Mouse (Mus musculus): ENCODE measurements around the gene Crtac1. TPM values are rescaled to one million over a fixed set of nuclear protein-coding genes. Genes with fewer than 3 reads are reported as not detected.

Crtac1 gene
- polyA plus RNA-seq, 1 experiment: 77.2 TPM

GRCm38 (mm10) chr19:42292106-42292505, 139.5 kb downstream of the Crtac1 start:
- no peak for DNase-seq (ENCODE audit: extremely low spot score in 1 of 2, low spot score in 1 of 2)

- peak in 1 of 2 experiments; percentile 56 for DNase-seq (ENCODE audit: extremely low spot score in 1 of 2, low spot score in 1 of 2)
Observed at GRCm38 (mm10) chr19:42290954-42291661, 140.5 kb downstream of the Crtac1 start.

DNA sequence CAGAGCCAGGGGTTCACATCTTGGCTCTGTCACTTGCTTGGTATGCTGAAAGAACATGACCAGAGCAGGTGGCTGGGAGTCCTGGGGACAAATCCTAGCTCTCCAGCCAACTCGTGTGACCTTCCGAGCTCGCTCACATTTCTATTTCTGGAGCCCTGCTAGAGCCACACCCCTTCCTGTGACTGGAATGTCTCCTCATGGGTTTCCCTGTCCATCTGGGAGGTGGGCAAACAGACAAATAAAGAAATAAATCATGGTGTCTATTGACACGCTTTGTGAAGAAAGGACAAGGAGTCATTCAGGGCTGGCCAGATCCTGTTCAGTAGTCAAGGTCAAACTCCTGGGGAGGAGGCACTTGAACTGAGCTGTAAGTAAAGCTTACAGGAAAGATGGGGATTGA, 143.2 kb downstream of the Crtac1 start:
- DNase-seq (ENCODE audit: extremely low spot score in 1 of 2, low spot score in 1 of 2): no peak

DNA sequence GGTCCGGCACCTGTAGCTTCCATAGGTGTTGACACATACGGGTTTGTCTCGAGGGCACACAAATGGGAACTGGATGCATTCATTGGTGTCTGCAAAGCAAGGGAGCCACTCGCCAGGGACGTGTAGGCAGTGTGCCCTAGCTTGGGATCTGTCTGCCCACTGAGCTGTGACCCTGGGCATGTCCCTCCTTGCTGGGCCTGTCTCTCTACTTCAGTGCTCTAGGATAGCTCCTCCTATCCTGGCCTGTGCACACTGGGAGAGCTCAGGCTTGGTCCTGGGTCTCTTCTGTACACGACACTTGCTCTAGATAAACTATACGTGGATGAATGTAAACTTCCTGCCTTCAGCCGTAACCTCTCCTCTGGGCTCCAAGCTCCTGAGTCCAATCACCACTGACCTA, 147.4 kb downstream of the Crtac1 start:
- DNase-seq (ENCODE audit: extremely low spot score in 1 of 2, low spot score in 1 of 2): no peak

- DNase-seq (ENCODE audit: extremely low spot score in 1 of 2, low spot score in 1 of 2): no peak
Observed at GRCm38 (mm10) chr19:42279611-42280010, 152.0 kb downstream of the Crtac1 start.

- no peak for DNase-seq (ENCODE audit: extremely low spot score in 1 of 2, low spot score in 1 of 2)
Observed at GRCm38 (mm10) chr19:42278461-42278860, 153.1 kb downstream of the Crtac1 start.

- no peak for DNase-seq (ENCODE audit: extremely low spot score in 1 of 2, low spot score in 1 of 2)
Observed at GRCm38 (mm10) chr19:42277288-42277687, 154.3 kb downstream of the Crtac1 start.

DNA sequence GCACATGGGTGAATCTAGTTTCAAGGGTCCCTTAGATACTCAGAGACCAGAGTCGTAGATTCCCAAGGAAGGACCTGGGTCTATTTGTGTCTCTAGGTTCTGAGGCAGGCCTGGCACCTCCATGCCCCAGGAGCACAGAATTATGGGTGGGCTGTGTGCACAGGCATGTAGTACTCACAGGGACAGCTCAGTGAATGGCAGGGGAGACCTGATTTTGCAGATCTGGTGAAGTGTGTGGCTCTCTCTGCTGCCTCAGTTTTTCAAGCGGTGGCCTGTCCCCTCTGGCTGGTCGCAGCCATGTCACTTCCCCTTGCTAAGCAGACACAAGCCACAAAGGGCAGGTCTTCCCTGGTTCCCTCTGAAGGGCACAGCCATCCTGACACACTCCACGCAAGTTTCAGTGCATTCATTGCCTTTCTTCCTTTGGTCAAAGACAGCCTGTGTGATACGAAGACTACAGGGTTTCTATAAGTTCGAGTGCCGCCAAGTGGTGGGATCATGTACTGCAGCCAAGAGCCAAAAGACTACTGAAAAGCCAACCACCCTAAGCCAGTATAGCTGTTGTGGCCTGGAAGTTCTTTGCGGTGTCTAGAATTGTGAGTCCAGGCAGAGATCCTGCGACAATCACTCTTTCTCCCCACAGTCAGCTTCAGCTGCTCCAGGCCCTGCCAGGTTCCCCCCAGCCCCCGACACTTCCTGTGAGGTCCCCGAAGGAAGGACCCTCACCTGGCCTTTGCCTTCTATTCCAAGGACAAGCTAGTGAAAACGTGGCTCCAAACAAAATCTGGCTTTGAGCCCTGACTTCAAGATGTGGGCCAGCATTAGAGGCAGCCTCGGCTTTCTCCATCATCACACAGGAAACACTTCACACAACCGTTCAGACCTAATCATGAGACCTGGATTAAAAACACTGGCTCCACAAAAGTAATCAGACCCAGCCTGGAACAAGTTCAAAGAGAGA, 159.3 kb downstream of the Crtac1 start:
- DNase-seq (ENCODE audit: extremely low spot score in 1 of 2, low spot score in 1 of 2): peak; percentile 82 to 97

DNA sequence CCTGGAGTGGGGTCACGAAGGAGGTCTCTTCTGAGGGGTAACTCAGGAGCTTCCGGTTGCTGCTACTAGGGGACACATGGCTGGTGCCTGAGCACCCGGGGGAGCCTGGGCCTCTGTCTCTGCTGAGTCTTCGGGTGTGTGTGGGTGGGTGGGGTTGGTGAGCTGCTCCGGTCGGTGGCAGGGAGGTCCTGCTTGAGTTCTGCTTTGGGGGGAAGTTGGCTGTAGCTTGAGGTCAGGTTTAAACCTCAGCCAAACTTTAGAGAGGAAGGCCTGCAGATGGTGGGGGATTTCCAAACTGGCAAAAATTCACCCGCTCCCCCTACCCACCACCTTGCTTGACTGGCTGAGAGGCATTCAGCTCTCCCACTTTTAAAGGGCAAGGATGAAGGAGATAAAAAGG, 160.4 kb downstream of the Crtac1 start:
- DNase-seq (ENCODE audit: extremely low spot score in 1 of 2, low spot score in 1 of 2): no peak

DNA sequence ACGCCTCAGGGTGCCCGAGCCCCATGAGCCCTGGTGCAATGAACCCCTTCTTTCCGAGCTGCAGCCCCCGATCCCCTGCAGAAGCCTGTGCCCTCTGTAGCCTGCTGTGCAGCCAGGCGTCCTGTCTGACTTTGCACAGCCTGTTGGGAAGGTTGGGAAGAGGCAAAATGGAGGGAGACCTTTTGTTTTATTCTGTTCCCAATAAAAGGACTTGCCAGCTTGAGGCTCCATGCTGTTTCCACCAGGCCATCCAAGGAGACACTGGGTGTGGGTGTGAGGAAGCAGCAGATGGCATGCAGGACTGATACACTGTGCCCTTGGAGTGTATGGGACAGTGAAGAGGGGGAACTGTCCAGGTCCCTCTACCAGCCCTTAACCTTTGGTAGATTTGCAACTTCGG, 161.5 kb downstream of the Crtac1 start:
- no peak for DNase-seq (ENCODE audit: extremely low spot score in 1 of 2, low spot score in 1 of 2)

DNA sequence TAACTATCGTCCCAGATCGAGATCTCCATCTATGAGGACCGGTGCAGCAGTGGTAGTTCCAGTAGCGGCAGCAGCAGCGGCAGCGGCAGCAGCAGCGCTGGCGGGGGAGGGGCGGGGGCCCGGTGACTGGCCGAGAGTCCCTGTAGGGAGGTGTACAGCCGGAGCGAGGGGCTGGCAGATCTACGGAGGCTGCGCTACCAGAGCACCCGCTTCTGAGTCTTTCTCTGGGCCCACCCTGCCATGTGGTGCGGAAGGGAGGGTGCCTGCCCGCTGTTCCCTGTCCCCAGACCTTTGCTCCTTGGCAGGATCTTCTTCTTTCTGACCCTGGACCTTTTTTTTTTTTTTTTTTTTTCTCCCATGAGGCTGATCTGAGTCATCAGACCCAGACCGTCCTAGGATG, 163.2 kb downstream of the Crtac1 start:
- DNase-seq (ENCODE audit: extremely low spot score in 1 of 2, low spot score in 1 of 2): no peak

DNA sequence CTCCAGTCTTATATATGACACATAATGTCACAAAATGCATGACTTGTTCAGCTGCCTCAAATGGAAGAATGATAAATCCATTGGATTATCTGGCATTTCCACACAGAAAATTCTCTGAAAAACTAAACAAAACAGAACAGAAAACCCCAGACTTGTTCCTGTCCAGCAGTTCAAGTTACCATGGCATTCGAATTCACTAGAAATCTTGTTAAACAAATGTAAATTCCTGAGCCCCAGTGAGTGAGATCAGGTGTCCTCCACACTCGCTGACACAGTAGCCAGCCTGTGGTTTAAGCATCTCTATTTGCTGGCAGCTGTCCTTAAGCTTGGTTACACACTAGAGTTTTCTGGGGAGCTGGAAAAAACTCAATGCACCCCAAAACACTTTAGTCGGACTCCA, 168.1 kb downstream of the Crtac1 start:
- no peak for DNase-seq (ENCODE audit: extremely low spot score in 1 of 2, low spot score in 1 of 2)

DNA sequence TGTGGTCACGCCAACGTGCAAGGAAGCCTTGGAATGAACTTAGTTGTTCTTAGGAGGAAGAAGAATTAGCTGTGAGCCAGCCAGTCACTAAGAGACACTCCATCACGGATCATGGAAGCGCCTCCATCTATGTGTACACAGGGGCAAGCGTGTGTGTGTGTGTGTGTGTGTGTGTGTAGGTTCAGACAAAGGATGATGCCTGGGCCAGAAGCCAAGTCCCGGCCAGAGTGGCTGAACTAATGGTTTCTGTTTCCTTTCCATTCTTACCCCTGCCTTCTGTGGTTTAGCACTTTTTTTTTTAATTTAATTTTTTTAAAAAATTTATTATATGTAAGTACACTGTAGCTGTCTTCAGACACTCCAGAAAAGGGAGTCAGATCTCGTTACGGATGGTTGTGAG, 171.1 kb downstream of the Crtac1 start:
- DNase-seq (ENCODE audit: extremely low spot score in 1 of 2, low spot score in 1 of 2): no peak

- DNase-seq (ENCODE audit: extremely low spot score in 1 of 2, low spot score in 1 of 2): peak in 1 of 2 experiments; percentile 55
Observed at GRCm38 (mm10) chr19:42258596-42258995, 173.0 kb downstream of the Crtac1 start.

DNA sequence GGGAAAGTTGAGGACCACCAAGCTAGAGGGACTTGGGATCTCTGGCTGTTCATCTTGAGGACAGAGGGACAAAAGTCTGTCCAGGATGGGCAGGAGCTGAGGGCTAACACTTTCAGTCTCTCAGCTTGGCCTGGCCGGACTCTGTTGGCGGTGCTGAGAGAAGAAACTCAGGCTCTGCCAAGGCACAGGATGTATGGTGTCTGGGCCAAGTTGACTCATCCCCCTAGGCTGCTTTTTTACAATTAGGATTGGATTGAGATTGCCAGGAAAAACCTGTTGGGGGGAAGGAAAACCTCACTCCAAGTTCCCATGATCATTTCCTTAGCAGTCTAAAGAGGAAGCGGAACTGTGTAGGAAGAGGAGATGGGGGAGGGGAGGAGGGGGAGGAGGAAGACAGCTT, 173.6 kb downstream of the Crtac1 start:
- no peak for DNase-seq (ENCODE audit: extremely low spot score in 1 of 2, low spot score in 1 of 2)

- DNase-seq (ENCODE audit: extremely low spot score in 1 of 2, low spot score in 1 of 2): no peak
Observed at GRCm38 (mm10) chr19:42257241-42257635, 174.3 kb downstream of the Crtac1 start.

DNA sequence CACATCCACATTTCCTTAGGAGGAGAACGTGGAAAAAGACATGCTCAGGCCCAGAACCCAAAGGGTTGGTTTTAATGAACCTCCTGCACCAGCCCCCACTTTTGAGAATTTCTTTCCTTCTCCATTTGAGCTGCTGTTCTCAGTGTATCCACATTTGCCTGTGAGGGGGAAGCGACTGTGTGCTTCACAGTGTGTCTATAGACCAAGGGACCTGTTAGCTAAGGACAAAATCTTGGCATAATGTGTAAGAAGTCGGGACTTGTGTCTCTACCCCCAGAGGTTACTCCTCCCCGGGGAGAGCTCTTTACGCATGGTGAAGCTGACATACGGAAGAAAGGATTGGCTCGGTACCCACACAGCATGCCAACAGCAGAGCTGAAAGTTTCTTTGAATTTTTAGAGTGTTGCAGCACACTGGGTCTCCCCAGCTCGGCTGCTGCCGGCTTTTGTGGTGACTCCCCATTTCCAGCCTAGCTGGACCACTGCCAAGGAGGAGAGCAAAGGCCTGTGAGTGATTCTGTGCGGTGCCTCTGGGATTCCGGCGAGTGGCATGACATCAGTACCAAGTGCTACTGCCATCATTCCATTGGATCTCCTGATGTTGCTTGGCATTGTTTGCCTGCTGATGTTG, 174.9 kb downstream of the Crtac1 start:
- peak; percentile 34 to 58 for DNase-seq (ENCODE audit: extremely low spot score in 1 of 2, low spot score in 1 of 2)

DNA sequence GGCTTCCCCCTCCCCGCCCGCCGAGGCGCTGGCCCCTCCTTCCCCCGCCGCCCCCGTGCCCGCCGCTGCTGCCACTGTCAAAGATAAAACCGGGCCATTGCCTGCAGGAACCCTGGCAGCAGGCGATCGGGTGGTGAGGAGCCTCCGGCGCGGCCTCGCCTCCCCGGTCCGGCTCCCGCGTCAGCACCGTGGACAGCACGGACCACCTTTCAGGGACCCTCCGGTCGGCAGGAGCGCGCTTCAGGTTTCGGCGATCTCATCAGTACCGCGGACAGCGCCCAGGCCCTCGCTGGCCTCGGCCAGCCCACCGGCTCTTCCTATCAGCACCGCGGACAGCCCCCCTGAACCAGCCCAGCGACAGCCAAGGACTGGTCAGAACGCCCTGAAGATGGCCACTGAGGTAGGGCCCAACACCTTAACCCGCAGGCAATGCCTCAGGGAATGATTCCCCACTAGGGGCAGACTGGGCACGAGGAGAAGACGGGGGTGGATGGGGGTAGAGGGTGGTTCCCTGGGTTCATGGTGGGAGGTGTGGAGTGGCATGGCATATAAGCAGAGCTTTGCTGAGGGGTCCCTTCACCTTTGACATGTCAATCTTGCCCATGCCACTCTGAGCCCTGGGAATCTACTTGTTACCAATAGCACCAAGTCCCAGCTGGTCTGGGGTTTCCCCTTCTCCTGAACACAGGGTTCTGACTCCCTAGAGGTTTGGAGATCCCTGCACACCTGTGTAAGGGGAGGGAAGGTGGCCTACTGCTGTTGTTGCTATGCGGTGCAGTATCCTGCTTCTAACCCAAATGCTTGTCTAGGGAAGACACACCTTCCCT, 175.6 kb downstream of the Crtac1 start:
- DNase-seq (ENCODE audit: extremely low spot score in 1 of 2, low spot score in 1 of 2): peak in 1 of 2 experiments; percentile 61

- peak in 1 of 2 experiments; percentile 72 for DNase-seq (ENCODE audit: extremely low spot score in 1 of 2, low spot score in 1 of 2)
Observed at GRCm38 (mm10) chr19:42255438-42255783, 176.2 kb downstream of the Crtac1 start.

Data from frontal cortex, adult 2 months (tissue).